Mouse (Mus musculus): ENCODE results near the gene Cd33.

- TF ChIP-seq CTCF (IDR thresholded peaks at IDR 0.05) (no peak), EP300 (IDR thresholded peaks at IDR 0.05) (no peak)
These were observed 31.7 kb downstream of the Cd33 start for GRCm38 (mm10) chr7:43512519-43512918.
